Mouse (Mus musculus) ES-Bruce4 (cell line): Measurements from ENCODE around the gene Synrg.

Source experiments
- EP300 ChIP-seq: IDR thresholded peaks from 2 replicates; pipeline ENCODE4 v1.6.1; 2011; ENCODE audit warnings: low read depth, low read length; ENCODE audit not compliant: insufficient read depth
- POLR2A ChIP-seq: IDR thresholded peaks from one replicate; pipeline ENCODE4 v1.8.1; 2011; ENCODE audit warnings: low read length; ENCODE audit not compliant: insufficient read depth

DNA sequence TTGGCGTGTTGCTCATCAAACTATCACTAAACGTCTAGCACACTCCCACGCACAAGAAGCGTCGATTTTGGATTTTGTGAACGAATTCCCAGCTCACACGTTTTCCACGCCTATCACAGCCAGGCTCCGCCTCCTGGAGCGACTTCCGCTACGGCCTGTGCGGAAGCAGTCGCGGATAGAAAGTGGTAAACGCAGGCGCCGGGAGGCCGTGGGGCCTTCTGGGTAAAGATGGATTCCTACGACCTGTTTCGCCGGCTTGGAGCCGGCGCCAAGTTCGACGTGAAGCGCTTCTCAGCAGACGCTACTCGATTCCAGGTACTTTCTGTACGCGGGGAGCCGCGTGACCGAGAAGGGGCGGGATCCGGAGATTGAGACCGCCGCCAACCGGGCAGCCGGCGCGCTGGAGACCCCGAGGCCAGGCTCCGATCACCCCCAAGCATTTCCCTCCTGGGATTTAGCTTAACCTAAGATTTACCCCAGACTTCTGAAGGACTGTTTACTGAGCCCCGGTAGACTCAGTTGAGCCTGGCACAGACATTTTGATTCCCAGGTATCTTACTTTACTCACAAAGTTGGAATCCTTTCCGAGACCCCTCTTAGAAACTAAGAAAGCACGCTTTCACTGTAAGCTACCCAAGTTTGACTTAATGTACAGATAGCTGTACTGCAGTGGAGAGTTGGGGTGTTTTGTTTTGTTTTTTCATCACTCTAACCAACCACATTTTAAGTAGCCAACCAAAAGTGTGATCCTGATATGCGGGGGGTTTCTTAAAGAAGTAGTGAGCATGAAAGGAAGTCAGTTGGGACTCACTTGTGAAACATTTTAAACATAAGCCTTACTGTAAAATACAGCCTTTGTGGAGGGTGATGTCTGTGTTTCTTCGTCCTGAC is 22.0 kb upstream of the Synrg start, which contains the start of gene Ddx52:
- TF ChIP-seq POLR2A (peak; percentile 30), EP300 (no peak)
